Mouse (Mus musculus): ENCODE results near the gene Dnajb3.

DNA sequence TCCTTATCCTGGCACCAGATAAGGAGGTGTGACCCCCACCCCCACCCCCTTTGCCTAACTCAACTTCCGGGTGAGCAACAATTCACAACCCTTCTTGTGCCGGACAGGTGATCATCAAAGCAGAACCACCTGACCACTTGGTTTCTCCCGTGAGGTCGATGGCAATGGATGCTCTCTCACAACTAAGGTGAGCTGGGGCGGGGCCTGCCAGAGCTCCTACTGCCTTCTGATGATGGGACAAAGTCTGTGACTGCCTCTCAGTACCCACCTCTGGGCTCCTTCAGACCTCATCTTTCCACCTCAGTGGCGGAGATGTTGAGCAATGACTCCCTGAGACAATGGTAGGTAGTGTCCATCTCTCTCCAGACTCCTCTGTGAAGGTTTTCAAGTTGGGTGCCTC is 40.3 kb upstream of the Dnajb3 start:
- TF ChIP-seq CTCF (IDR thresholded peaks at IDR 0.05; ENCODE audit: insufficient read depth, low read depth, low read length) (no peak), POLR2A (IDR thresholded peaks at IDR 0.05; ENCODE audit: insufficient read depth, low read depth, low read length) (no peak)
